ENCODE assay signal across 20 mouse cellular contexts in the genomic region with DNA sequence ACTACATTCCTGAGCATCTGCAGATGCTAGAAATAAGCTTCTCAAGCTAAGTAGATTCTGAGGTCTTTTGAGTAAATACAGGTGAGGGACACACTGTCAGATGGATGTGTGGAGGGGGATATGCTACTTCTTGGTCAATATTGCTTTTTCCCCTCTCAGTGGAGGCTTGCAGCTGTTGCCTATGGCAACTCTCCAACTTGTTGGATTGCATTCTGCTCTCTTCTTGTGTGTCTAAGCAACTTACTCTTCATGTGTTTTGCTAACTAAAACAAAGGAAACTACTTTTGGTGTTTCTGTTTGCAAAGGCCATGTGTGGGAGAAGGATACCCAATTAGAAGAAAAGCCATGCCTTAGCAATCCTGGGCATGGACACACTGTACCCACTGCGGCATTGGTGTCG.
A peak's percentile ranks its signal among the peaks of the same experiment; 100 is the strongest.
DNase-seq lines count a peak whose midpoint lies in the region; ATAC-seq and TF ChIP-seq lines count a peak whose summit lies in the region.
"Had no signal": no experiment of that assay in that cellular context is flagged by ENCODE, and none has a peak within 500 bp of the region (broad histone marks: within the 10 kb centered on the region; RNA-seq: fewer than 3 reads in every experiment).

No protein-coding gene starts in this region.

- ATAC-seq in forebrain, embryonic 14.5 days, result no peak; the same call in 1 of the 2 replicates
- no peak for ATAC-seq in forebrain, embryonic 13.5 days
- ATAC-seq in hindbrain, postnatal 0 days, result no peak
- ATAC-seq in lung, embryonic 14.5 days (ENCODE audit: insufficient read depth), result no peak
- ATAC-seq in lung, postnatal 0 days, result no peak
- ATAC-seq: activated CD4-positive, CD25-positive, alpha-beta regulatory T cell, adult 4 months; forebrain, embryonic 16.5 days; inflammation-experienced regulatory T-cells, adult 6 months; intestine, postnatal 0 days; Patski had no signal

- no peak overlapping the region for H3K27ac ChIP-seq in forebrain, embryonic 14.5 days (ENCODE audit: low read depth, low read length)
- no peak overlapping the region for H3K27ac ChIP-seq in forebrain, embryonic 13.5 days
- H3K27ac ChIP-seq in hindbrain, postnatal 0 days, result no peak overlapping the region
- H3K27ac ChIP-seq in hindbrain, embryonic 10.5 days, result no peak overlapping the region
- no peak overlapping the region for H3K27ac ChIP-seq in lung, embryonic 14.5 days (ENCODE audit: low read depth)
- H3K27ac ChIP-seq in lung, postnatal 0 days (ENCODE audit: low read length), result no peak overlapping the region
- H3K27ac ChIP-seq: embryonic facial prominence, embryonic 13.5 days; heart, embryonic 10.5 days; hindbrain, embryonic 15.5 days had no signal

- WGBS in forebrain, embryonic 14.5 days, result 93% methylated on average over 2 of the region's 2 CpGs
- WGBS in forebrain, embryonic 13.5 days, result 95% methylated on average over 2 of the region's 2 CpGs
- WGBS in hindbrain, postnatal 0 days, result 90% methylated on average over 2 of the region's 2 CpGs
- 93% methylated on average over 2 of the region's 2 CpGs for WGBS in hindbrain, embryonic 10.5 days
- WGBS in lung, embryonic 14.5 days, result 86% methylated on average over 2 of the region's 2 CpGs
- WGBS in lung, postnatal 0 days, result 94% methylated on average over 2 of the region's 2 CpGs

- H3K9ac ChIP-seq in forebrain, embryonic 14.5 days (ENCODE audit: low read length), result no peak overlapping the region
- H3K9ac ChIP-seq in forebrain, embryonic 13.5 days, result no peak overlapping the region
- no peak overlapping the region for H3K9ac ChIP-seq in hindbrain, postnatal 0 days (replicated peaks; ENCODE audit: low read length)
- no peak overlapping the region for H3K9ac ChIP-seq in lung, embryonic 14.5 days
- H3K9ac ChIP-seq in lung, postnatal 0 days (replicated peaks; ENCODE audit: low read depth), result no peak overlapping the region
- H3K9ac ChIP-seq: embryonic facial prominence, embryonic 13.5 days; hindbrain, embryonic 15.5 days had no signal

- H3K36me3 ChIP-seq in forebrain, embryonic 14.5 days (ENCODE audit: control insufficient read depth, insufficient read depth, low read length), result no peaks in the 10 kb centered on the region
- H3K36me3 ChIP-seq in forebrain, embryonic 13.5 days (ENCODE audit: poor library complexity, severe bottlenecking), result no peaks in the 10 kb centered on the region
- no peaks in the 10 kb centered on the region for H3K36me3 ChIP-seq in hindbrain, postnatal 0 days (ENCODE audit: insufficient read depth, low read length)
- no peaks in the 10 kb centered on the region for H3K36me3 ChIP-seq in hindbrain, embryonic 10.5 days
- no peaks in the 10 kb centered on the region for H3K36me3 ChIP-seq in lung, embryonic 14.5 days (ENCODE audit: insufficient read depth)
- no peaks in the 10 kb centered on the region for H3K36me3 ChIP-seq in lung, postnatal 0 days (ENCODE audit: insufficient read depth, low read length)
- H3K36me3 ChIP-seq: embryonic facial prominence, embryonic 13.5 days; heart, embryonic 10.5 days; hindbrain, embryonic 15.5 days had no signal

- TF ChIP-seq CTCF in hindbrain, postnatal 0 days (IDR thresholded peaks at IDR 0.05; ENCODE audit: low read depth), result no peak
- no peak for TF ChIP-seq CTCF in lung, embryonic 14.5 days (IDR thresholded peaks at IDR 0.05; ENCODE audit: low read depth)
- TF ChIP-seq CTCF in lung, postnatal 0 days (IDR thresholded peaks at IDR 0.05), result no peak
- TF ChIP-seq CTCF in brain, embryonic 14.5 days (IDR thresholded peaks at IDR 0.05; ENCODE audit: borderline replicate concordance, extremely low read depth, insufficient read depth, insufficient read length), result no peak

- H3K4me2 ChIP-seq in forebrain, embryonic 14.5 days (ENCODE audit: low read length), result no peak overlapping the region
- no peak overlapping the region for H3K4me2 ChIP-seq in forebrain, embryonic 13.5 days
- no peak overlapping the region for H3K4me2 ChIP-seq in hindbrain, postnatal 0 days (ENCODE audit: low read depth, low read length)
- H3K4me2 ChIP-seq in lung, embryonic 14.5 days, result no peak overlapping the region
- H3K4me2 ChIP-seq in lung, postnatal 0 days (replicated peaks; ENCODE audit: low read depth, low read length), result no peak overlapping the region
- H3K4me2 ChIP-seq: embryonic facial prominence, embryonic 13.5 days; hindbrain, embryonic 15.5 days had no signal

- no peak overlapping the region for H3K4me3 ChIP-seq in forebrain, embryonic 14.5 days (ENCODE audit: low read depth, low read length)
- no peak overlapping the region for H3K4me3 ChIP-seq in forebrain, embryonic 13.5 days
- no peak overlapping the region for H3K4me3 ChIP-seq in hindbrain, postnatal 0 days (ENCODE audit: low read length)
- no peak overlapping the region for H3K4me3 ChIP-seq in hindbrain, embryonic 10.5 days
- no peak overlapping the region for H3K4me3 ChIP-seq in lung, embryonic 14.5 days (ENCODE audit: low read depth, low read length)
- H3K4me3 ChIP-seq in lung, postnatal 0 days (ENCODE audit: low read depth, low read length), result no peak overlapping the region
- H3K4me3 ChIP-seq: embryonic facial prominence, embryonic 13.5 days; heart, embryonic 10.5 days; hindbrain, embryonic 15.5 days had no signal

- no peak for TF ChIP-seq EP300 in lung, postnatal 0 days (IDR thresholded peaks at IDR 0.05)

- peak; percentile 20 for DNase-seq in forebrain, embryonic 14.5 days (ENCODE audit: low spot score)
- peak; percentile 30 for DNase-seq in hindbrain, postnatal 0 days (ENCODE audit: low spot score)
- no peak for DNase-seq in hindbrain, embryonic 10.5 days (ENCODE audit: low spot score)
- DNase-seq in lung, embryonic 14.5 days, result peak; percentile 46
- no peak for DNase-seq in lung, postnatal 0 days (ENCODE audit: low spot score)
- peak; percentile 28 for DNase-seq in brain, embryonic 14.5 days (ENCODE audit: low read depth)
- DNase-seq: adrenal gland, postnatal 14 days; cerebellum, adult 8-10 months; cerebellum, postnatal 25 days; gastrocnemius, postnatal 14 days had no signal

- 0 out of 2 replicates have a peak, but pooled peaks cover 3% of the 10 kb centered on the region for H3K4me1 ChIP-seq in forebrain, embryonic 14.5 days (ENCODE audit: control insufficient read depth, insufficient read depth, low read length)
- peaks cover 12% of the 10 kb centered on the region for H3K4me1 ChIP-seq in forebrain, embryonic 13.5 days
- H3K4me1 ChIP-seq in hindbrain, postnatal 0 days (ENCODE audit: insufficient read depth, low read length), result no peaks in the 10 kb centered on the region
- H3K4me1 ChIP-seq in hindbrain, embryonic 10.5 days (replicated peaks), result no peaks in the 10 kb centered on the region
- no peaks in the 10 kb centered on the region for H3K4me1 ChIP-seq in lung, embryonic 14.5 days (ENCODE audit: insufficient read depth)
- no peaks in the 10 kb centered on the region for H3K4me1 ChIP-seq in lung, postnatal 0 days (ENCODE audit: insufficient read depth, low read depth, low read length)
- H3K4me1 ChIP-seq: embryonic facial prominence, embryonic 13.5 days; heart, embryonic 10.5 days had no signal

- TF ChIP-seq POLR2A in brain, embryonic 14.5 days (IDR thresholded peaks at IDR 0.05; ENCODE audit: borderline replicate concordance, extremely low read depth, insufficient read depth, insufficient read length, poor library complexity, severe bottlenecking), result no peak

- H3K9me3 ChIP-seq in forebrain, embryonic 14.5 days (replicated peaks; ENCODE audit: control insufficient read depth, low read length), result no peaks in the 10 kb centered on the region
- H3K9me3 ChIP-seq in forebrain, embryonic 13.5 days (replicated peaks), result no peaks in the 10 kb centered on the region
- no peaks in the 10 kb centered on the region for H3K9me3 ChIP-seq in hindbrain, postnatal 0 days (ENCODE audit: low read length)
- H3K9me3 ChIP-seq in hindbrain, embryonic 10.5 days, result no peaks in the 10 kb centered on the region
- no peaks in the 10 kb centered on the region for H3K9me3 ChIP-seq in lung, embryonic 14.5 days (ENCODE audit: low read depth, low read length)
- H3K9me3 ChIP-seq in lung, postnatal 0 days (ENCODE audit: low read length), result no peaks in the 10 kb centered on the region
- H3K9me3 ChIP-seq: embryonic facial prominence, embryonic 13.5 days; heart, embryonic 10.5 days; hindbrain, embryonic 15.5 days had no signal

- H3K27me3 ChIP-seq in forebrain, embryonic 14.5 days (replicated peaks; ENCODE audit: control insufficient read depth, insufficient read depth, low read length), result no peaks in the 10 kb centered on the region
- H3K27me3 ChIP-seq in forebrain, embryonic 13.5 days, result no peaks in the 10 kb centered on the region
- H3K27me3 ChIP-seq in hindbrain, postnatal 0 days (ENCODE audit: insufficient read depth, low read length), result no peaks in the 10 kb centered on the region
- no peaks in the 10 kb centered on the region for H3K27me3 ChIP-seq in hindbrain, embryonic 10.5 days (ENCODE audit: insufficient read depth, poor library complexity, severe bottlenecking)
- no peaks in the 10 kb centered on the region for H3K27me3 ChIP-seq in lung, embryonic 14.5 days (ENCODE audit: insufficient read depth, low read length)
- no peaks in the 10 kb centered on the region for H3K27me3 ChIP-seq in lung, postnatal 0 days (replicated peaks; ENCODE audit: insufficient read depth, low read length)
- H3K27me3 ChIP-seq: CH12.LX; embryonic facial prominence, embryonic 13.5 days; hindbrain, embryonic 15.5 days had no signal

Comparison
In these comparisons a context has a peak if more than half of its experiments do, and no peak if none do; other contexts are left out.
1. DNase-seq: peak in forebrain, embryonic 14.5 days (single experiment), hindbrain, postnatal 0 days (single experiment), lung, embryonic 14.5 days (single experiment) and brain, embryonic 14.5 days (single experiment); none in hindbrain, embryonic 10.5 days (single experiment) and lung, postnatal 0 days (single experiment).